Mouse (Mus musculus): ENCODE results near the gene Sod2. TPM values are rescaled to one million over a fixed set of nuclear protein-coding genes. Genes with fewer than 3 reads are reported as not detected.
"Not testable (repeated sequence)": the region's sequence is repeated elsewhere in the genome, so short reads cannot be mapped to it uniquely, and the experiment has no call there.

Gene Sod2
- total RNA-seq (2021), result 100 to 1,000 TPM; 227 to 240 TPM

DNA sequence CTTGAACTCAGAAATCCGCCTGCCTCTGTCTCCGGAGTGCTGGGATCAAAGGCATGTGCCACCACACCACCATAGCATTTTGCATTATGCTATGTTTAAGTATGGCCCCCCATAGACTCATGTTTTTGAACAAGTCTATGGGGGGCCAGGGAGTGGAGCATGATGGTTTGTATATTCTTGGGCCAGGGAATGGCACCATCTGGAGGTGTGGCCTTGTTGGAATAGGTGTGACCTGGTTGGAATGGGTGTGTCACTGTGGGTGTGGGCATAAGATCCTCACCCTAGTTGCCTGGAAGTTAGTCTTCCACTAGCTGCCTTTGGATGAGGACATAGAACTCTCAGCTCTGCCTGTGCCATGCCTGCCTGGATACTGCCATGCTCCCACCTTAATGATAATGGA is at the start of gene Sod2:
TSS of gene Sod2 (plus strand) at position 301 of the 400 bp plus-strand sequence.
- intact Hi-C loops (cut with DNase I); DNase-seq (ENCODE audit: extremely low spot score in 1 of 2, low spot score in 2 of 2): not testable (repeated sequence)

DNA sequence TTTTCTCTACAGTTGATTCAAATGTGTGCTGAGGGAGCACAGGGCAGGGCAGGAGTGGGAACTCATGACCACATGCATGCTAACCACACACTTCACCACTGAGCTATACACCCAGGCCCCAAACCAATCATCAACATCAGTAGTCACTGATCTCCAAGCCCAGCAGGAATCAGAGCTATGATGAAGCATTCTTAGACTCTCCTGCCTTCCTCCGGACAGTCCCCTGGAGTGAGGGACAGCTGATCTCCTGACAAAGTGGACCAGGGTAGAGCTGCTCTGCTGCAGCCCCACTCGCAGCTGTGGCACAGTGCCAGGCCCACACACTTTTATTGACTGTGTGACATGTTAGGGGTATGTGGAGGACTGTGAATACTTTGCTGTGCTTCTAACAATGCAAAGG is 47.3 kb upstream of the Sod2 start:
- intact Hi-C loops (cut with DNase I), result not testable (repeated sequence)

DNA sequence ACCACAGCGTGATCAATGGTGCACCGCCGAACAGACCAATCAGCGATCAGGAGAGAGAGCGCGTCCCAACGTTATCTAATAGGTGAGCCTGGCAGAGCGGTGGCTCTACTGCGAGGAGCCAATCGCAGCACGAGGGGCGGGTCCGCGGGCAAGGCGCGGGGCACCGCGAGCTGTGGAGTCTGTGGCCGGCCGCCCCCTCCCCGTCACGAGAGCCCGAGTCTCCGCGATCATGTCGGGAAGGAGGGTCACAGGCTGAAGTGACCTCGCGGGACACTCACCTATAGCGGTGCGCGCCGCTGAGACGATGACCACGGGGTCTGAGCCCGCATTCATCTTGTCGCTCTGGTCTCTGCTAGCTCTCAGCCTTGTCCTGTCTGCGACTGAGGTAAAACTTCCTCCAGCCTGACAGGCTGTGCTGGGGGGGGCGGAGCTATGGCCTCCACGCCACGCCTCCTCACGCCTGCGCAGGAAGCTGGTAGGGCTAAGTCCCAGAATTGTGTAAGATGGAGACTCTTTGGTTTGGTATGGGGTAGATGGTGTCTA is 46.2 kb upstream of the Sod2 start, which contains the start of gene Acat2:
TSS of gene Acat2 (minus strand) at position 417 of the 543 bp plus-strand sequence.
- peak; percentile 94 to 97 for DNase-seq (ENCODE audit: extremely low spot score in 1 of 2, low spot score in 2 of 2)
- intact Hi-C loops (cut with DNase I), result loop anchor here (5.0 kb wide), 1 partner anchor 43 kb away; the partner anchor contains the start of genes Mrpl18 and Tcp1

More for the DNA sequence above, 47.3 kb upstream of the Sod2 start:
- not testable (repeated sequence) for DNase-seq (ENCODE audit: extremely low spot score in 1 of 2, low spot score in 2 of 2)

DNA sequence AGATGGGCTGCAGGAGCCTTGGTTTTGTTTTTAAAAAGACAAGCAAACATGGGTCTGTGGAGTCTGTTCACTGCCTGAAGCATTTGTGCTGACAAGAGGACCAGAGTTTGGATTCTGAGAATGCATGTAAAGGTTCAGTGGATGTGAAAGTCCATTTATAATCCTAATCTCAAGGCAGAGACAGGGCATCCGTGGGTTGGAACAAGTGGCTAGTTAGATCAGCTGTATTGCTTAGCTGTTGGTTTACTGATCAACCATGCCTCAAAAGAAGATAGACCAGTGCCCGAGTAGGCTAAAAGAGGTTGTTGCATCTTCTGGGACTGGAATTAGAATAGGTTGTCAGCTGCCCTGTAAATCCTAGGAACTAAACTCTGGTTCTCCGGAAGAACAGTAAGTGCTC is 43.2 kb upstream of the Sod2 start:
- DNase-seq (ENCODE audit: extremely low spot score in 1 of 2, low spot score in 2 of 2), result no peak
- intact Hi-C loops (cut with DNase I), result loop anchor here (5.0 kb wide), 1 partner anchor 46 kb away; the partner anchor contains the start of genes Mrpl18 and Tcp1

DNA sequence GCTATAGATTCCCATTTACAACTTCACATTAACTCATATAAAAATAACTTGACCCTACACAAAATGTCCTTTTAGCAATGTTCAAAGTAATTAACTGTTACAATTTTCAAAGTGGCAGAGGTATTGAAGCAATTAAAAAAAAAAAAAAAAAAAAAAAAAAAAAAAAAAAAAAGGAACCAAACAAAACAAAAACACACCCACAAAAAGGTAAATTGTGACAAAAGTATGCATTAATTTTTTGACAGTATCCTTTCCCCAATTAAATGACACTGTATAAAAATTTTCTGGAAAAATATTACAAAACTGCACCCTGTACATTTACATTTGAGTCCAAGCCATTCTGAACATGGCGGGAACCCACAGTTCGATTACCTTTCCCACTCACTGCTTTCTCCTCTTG is 39.5 kb upstream of the Sod2 start:
- intact Hi-C loops (cut with DNase I), result no loop called here
- DNase-seq (ENCODE audit: extremely low spot score in 1 of 2, low spot score in 2 of 2), result no peak

DNA sequence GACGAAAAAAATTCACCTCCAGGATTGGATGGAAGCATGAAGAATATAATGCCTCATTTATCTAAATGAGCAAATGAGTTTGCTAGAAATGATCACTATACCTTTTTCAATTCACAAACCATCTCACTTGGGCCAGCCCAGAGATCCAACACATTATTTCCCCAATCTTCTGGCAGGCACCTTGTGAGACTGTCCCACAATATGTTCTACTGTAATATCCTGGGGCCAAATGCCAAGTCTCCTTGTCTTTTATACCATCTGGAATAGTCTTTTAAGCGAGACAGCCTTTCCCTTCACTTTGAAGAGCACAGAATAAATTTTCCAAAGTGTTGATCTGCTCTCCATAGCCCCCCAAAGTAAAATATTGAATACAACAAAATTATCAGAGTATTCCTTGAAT is 32.8 kb upstream of the Sod2 start:
- DNase-seq (ENCODE audit: extremely low spot score in 1 of 2, low spot score in 2 of 2), result no peak
- intact Hi-C loops (cut with DNase I), result no loop called here

DNA sequence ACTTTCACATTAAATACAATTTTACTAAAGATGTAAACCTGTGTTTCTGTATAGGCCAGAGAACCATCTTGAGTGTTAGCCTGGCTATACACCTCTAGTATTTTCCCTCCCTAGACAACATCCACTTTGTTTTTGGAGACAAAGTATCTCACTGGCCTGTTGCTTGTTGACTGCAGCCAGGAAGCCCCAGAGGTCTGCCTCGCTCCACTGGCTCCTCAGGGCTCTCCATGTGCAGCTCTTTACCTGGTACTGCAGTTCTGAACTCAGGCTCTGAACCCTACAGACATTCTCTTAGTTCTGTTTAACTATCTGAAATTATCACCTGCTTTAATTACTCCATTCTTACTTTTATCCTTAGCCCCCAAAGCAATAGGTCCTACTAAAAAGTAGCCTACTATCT is 28.1 kb upstream of the Sod2 start:
- intact Hi-C loops (cut with DNase I), result no loop called here
- no peak for DNase-seq (ENCODE audit: extremely low spot score in 1 of 2, low spot score in 2 of 2)

DNA sequence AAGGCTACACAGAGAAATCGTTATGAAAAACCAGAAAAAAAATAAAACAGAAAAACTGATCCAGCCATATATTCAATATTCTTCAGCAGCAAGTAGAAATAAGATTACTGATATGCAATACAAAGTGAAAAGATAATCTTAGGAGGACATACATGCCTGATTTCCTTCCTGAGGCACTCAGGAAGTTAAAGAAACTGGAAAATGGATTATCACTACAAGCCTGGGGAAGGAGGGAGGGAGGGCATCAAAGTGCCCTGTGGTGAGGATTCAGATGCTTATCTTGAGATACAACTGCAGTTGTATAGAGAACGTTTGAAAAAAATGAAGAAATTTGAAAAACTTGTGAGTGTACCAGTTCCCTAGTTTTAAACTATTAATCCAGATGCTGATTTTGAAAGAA is 22.7 kb upstream of the Sod2 start:
- DNase-seq (ENCODE audit: extremely low spot score in 1 of 2, low spot score in 2 of 2), result no peak
- intact Hi-C loops (cut with DNase I), result no loop called here

DNA sequence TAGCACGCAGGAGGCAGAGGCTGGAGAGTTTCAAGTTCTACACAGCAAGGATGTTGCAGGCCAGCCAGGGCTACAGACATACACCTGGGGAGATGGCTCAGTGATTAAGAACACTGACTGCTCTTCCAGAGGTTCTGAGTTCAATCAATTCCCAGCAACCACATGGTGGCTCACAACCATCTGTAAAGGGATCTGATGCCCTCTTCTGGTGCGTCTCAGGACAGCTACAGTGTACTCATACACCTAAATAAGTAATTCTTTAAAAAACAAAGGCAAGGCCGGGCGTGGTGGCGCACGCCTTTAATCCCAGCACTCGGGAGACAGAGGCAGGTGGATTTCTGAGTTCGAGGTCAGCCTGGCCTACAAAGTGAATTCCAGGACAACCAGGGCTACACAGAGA is 18.6 kb upstream of the Sod2 start:
- DNase-seq (ENCODE audit: extremely low spot score in 1 of 2, low spot score in 2 of 2), result peak in 1 of 2 experiments; percentile 24
- intact Hi-C loops (cut with DNase I), result not testable (repeated sequence)

DNA sequence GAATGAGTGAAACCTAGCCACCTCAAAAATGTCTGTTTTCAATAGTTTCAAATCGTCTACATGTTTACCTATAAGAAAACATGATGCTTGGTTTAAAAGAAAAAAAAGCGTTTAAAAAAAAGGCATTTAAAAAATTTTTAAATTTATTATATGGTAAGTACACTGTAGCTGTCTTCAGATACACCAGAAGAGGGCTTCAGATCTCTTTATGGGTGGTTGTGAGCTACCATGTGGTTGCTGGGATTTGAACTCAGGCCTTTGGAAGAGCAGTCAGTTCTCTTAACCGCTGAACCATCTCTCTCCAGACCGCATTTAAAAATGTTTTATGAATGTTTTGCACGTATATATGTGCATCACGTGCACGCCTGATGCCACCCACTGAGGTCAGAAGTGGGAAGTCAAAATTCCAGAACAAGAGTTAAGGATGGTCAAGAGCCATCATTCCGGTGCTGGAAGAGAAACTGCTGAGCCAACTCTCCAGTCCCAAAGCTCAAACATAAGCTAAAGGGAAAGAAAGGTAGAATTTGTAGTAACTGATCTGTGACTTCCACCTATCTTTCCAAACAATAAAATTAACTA is 16.0 kb upstream of the Sod2 start:
- no peak for DNase-seq (ENCODE audit: extremely low spot score in 1 of 2, low spot score in 2 of 2)
- intact Hi-C loops (cut with DNase I), result loop anchor here (5.0 to 10.0 kb wide), 2 partner anchors 113 to 196 kb away; partner anchors contain the start of gene Mrgprh

DNA sequence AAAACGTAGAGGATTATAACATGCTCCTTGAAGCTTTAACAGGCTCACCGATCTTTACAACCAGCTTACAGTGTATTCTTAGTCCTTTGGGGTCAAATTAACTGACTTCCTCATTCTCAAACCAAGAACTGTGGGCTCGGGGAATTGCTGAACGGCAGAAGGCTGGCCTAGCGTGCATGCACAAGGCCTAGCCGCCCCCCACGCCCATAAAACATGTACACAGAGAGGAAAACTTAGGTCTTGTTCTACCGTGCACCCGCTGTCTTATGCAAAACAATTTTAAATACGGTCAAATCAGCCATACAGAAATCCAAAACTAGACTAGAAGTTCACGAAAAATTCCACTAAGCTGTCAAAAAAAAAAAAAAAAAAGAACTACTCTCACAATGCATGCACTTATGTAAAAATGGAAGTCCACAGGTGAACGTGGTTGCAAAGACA is 15.4 kb upstream of the Sod2 start:
- intact Hi-C loops (cut with DNase I), result loop anchor here (5.0 to 10.0 kb wide), 2 partner anchors 114 to 196 kb away; partner anchors contain the start of gene Mrgprh
- peak in 1 of 2 experiments; percentile 56 for DNase-seq (ENCODE audit: extremely low spot score in 1 of 2, low spot score in 2 of 2)

DNA sequence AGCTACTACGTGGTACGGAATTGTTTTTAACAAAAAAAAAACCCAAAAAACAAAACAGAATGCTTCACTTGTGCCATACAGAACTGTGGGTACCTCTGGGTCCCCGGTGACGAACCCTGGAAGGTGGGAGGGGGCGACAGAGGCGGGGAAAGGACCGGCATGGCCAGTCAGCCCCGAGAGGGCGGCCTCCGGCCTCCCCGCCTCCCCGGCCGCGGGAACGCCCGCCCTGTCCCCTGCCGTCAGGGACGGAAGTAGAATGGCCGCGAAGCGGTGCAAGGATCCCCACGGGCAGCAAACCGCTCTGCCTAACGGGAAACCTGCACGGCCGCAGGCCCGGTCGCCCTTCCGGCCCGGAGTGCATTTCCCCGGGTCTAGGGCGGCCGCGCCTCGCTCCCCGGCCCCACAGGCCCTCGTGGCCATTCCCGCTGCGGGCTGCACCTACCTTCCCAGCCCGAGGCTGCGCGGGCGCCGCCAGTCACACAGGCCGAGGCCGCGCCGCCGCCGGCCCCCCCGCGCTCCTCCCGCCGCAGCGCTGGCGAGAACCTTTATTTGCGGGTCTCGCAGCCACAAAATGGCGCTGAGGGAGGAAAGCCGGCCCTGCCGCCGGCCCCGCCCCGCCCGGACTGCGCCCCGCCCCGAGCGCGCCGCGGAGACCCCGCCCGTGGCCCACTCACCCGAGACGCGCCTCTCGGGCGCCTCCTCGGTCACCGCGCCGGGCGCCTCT is 14.8 kb upstream of the Sod2 start:
- peak; percentile 69 to 93 for DNase-seq (ENCODE audit: extremely low spot score in 1 of 2, low spot score in 2 of 2)
- intact Hi-C loops (cut with DNase I), result loop anchor here (5.0 to 10.0 kb wide), 2 partner anchors 114 to 197 kb away; partner anchors contain the start of gene Mrgprh

DNA sequence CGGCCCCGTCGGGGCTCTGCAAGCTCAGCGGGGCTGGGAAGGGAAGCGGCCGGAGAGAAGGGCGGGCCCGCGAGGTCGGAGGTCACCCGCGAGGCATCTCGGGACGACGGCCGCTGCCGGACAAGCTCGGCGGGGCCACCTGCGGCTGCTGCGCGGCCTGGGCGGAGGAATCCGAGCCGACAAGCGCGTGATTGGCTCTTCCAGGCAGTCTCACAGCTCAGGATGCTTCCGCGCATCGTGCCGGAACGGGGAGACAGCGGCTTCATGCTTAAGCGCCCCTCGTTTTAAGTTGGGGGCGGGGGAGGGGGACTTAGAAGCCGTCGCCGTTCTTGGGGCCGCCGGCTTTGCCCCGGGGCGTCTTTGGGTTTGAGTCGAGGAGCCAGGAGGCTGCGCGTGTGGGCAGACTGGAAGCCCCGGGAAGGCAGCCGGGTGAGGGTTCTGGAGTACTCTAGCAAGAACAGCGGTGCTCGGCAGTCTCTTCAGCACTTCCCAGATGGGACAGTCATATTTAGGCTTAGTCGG is 14.1 kb upstream of the Sod2 start:
- peak; percentile 93 to 99 for DNase-seq (ENCODE audit: extremely low spot score in 1 of 2, low spot score in 2 of 2)
- intact Hi-C loops (cut with DNase I), result loop anchor here (5.0 to 10.0 kb wide), 2 partner anchors 115 to 198 kb away; partner anchors contain the start of gene Mrgprh

DNA sequence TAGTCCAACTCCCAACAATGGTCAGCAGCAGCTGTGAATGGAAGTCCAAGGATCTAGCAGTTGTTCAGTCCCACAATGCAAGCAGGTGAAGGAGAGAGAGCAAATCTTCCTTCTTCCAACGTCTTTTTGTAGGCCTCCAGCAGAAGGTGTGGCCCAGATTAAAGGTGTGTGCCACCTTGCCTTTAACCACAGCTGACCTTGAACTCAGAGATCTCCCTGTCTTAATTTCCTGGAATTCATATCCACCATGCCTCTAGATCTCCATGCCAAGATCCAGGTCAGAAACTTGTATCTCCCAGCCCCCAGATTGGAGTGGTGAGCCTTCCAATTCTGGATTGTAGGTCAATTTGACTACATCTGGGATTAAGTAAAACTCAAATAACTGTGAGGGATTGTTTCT is 12.6 kb upstream of the Sod2 start, which contains the start of gene Wtap:
TSS of gene Wtap (minus strand) at position 101 of the 400 bp plus-strand sequence.
- intact Hi-C loops (cut with DNase I), result loop anchor here (5.0 to 10.0 kb wide), 2 partner anchors 117 to 199 kb away; partner anchors contain the start of gene Mrgprh
- DNase-seq (ENCODE audit: extremely low spot score in 1 of 2, low spot score in 2 of 2), result no peak

DNA sequence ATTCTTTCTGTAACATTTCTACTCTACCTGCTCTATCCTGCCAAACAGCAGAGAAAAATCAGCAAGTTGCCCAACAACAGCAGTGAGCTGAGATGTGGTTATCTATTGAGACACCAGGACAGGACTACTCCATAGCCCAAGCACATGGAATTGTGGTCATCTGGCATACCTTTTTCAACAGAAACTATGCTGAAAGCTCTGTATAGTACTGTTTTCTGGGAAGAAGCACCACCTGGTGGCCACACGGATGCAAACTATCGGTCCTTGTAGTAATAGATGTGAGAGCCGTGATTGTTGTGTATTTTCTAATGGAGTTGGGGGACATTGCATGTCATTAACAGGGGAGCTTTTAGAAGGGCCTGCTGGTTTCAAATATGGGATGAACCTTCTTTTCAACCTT is 10.3 kb upstream of the Sod2 start:
- intact Hi-C loops (cut with DNase I), result loop anchor here (10.0 kb wide), 1 partner anchor 202 kb away; no protein-coding TSS in a partner anchor
- peak in 1 of 2 experiments; percentile 48 for DNase-seq (ENCODE audit: extremely low spot score in 1 of 2, low spot score in 2 of 2)

DNA sequence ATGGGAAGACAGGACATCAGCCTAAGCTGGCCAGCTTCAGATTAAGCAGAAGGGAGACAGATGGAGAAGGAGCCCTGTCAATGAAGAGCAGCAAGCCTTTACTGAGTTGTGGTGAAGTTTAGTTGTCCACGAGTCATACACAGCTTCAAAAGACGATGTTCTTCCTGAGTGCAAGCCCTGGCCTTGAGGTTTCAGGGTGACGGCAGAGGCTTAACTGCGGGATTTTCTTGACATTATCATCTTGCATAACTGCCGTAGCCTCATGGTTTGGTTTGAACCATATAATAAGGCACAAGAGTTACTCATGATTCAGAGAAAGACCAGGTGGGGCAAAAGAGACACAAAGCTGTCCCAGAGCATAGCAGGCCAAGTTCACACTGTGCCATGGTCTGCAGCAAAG is 8.8 kb upstream of the Sod2 start:
- intact Hi-C loops (cut with DNase I), result loop anchor here (10.0 kb wide), 1 partner anchor 203 kb away; no protein-coding TSS in a partner anchor
- DNase-seq (ENCODE audit: extremely low spot score in 1 of 2, low spot score in 2 of 2), result no peak

DNA sequence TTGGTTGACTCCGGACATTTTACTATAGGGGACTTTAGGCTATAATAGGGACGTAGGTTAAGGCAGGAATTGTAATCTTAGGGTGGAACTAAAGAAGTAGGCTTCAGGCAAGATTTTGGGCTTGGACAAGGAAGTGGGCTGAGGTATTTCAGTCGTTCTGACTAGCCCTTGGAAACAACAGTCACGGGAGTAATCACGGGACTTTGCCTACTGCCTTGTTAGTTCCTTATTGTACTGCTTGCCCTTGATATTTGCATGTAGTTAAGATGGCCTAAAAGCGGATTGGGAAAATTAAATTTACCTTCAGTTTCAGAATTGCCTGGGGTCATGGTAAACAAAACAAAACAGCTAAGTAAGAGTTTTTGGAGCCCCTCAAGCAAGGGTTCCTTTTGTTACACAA is 7.6 kb upstream of the Sod2 start:
- no peak for DNase-seq (ENCODE audit: extremely low spot score in 1 of 2, low spot score in 2 of 2)
- intact Hi-C loops (cut with DNase I), result loop anchor here (10.0 kb wide), 1 partner anchor 204 kb away; no protein-coding TSS in a partner anchor

DNA sequence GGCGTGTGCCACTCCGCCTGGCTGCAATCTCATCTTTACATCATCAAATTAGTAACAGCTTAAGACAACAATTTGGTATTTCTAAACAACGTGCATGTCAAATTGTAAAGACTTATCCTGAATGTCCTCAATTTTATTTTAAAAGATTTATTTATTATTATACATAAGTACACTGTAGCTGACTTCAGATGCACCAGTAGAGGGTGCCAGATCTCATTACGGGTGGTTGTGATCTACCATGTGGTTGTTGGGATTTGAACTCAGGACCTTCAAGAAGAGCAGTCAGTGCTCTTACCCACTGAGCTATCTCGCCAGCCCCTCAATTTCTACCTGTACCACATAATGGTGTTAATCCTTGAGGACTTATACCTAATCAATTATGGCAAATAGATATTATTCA is 4.4 kb upstream of the Sod2 start:
- intact Hi-C loops (cut with DNase I), result not testable (repeated sequence)

DNA sequence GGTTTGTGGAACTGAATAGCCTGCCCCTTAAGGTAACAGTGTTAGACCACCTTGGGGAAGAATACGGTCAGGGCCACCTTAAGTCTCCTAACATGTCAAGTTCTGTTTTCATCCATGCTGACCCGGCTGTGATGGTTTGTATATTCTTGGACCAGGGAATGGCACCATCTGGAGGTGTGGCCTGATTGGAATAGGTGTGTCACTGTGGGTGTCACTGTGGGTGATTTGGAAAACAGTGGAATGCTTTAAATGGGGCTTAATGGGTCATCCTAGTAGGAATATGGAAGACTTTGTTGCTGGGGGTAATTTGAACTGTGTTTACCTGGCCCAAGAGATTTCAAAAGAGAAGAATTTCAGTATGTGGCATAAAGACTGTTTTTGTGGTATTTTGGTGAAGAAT is 2.2 kb upstream of the Sod2 start:
- DNase-seq (ENCODE audit: extremely low spot score in 1 of 2, low spot score in 2 of 2); intact Hi-C loops (cut with DNase I): not testable (repeated sequence)

More for the DNA sequence above, 4.4 kb upstream of the Sod2 start:
- DNase-seq (ENCODE audit: extremely low spot score in 1 of 2, low spot score in 2 of 2), result not testable (repeated sequence)
